In the genomic region with DNA sequence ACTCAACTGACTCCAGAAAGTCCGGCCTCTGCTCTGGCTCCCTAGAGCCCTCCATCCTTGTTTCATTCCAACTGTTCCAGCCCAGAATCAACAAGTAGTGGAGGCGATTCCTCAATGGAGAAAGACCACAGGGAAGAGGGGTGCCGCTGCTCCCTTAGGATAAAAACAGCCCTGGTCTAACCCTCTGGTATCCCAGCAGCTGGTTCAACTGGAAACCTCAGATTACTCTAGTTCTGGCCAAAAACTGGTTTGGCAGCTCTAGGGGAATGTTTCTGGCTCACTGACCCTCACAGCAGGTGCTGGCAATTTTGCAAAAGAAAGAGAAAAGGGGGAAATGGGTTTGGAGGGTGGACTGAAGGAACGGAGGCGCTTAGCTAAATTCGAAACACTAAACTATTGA, we compare ENCODE assay signal across 9 mouse cellular contexts. TPM values are rescaled to one million over a fixed set of nuclear protein-coding genes. Genes with fewer than 3 reads are reported as not detected.
DNase-seq lines count a peak whose midpoint lies in the region; ATAC-seq and TF ChIP-seq lines count a peak whose summit lies in the region.
"Had no signal": no experiment of that assay in that cellular context is flagged by ENCODE, and none has a peak within 500 bp of the region (broad histone marks: within the 10 kb centered on the region; RNA-seq: fewer than 3 reads in every experiment).

No protein-coding gene starts in this region.

- H3K9ac ChIP-seq in intestine, postnatal 0 days (ENCODE audit: low read depth, low read length): peak overlapping the region; percentile 86
- H3K9ac ChIP-seq in midbrain, embryonic 12.5 days (replicated peaks): peak overlapping the region; percentile 94

- no peaks in the 10 kb centered on the region for H3K9me3 ChIP-seq in intestine, postnatal 0 days (ENCODE audit: control insufficient read depth)
- no peaks in the 10 kb centered on the region for H3K9me3 ChIP-seq in midbrain, embryonic 12.5 days

- H3K36me3 ChIP-seq in intestine, postnatal 0 days (ENCODE audit: control insufficient read depth, insufficient read depth): no peaks in the 10 kb centered on the region
- H3K36me3 ChIP-seq in midbrain, embryonic 12.5 days: peaks cover 13% of the 10 kb centered on the region; the same call in 1 of the 2 replicates
- H3K36me3 ChIP-seq: G1E had no signal

- no peak overlapping the region for H3K27ac ChIP-seq in bone marrow, adult 2 months (ENCODE audit: control insufficient read depth, insufficient read depth, low read depth, low read length, poor library complexity)
- no peak overlapping the region; the same call in 1 of the 2 replicates for H3K27ac ChIP-seq in gastrocnemius, adult 2 months
- peak overlapping the region; percentile 80 for H3K27ac ChIP-seq in intestine, postnatal 0 days (ENCODE audit: low read depth, low read length)
- no peak overlapping the region; the same call in 1 of the 2 replicates for H3K27ac ChIP-seq in midbrain, embryonic 12.5 days (replicated peaks)

- no peak for TF ChIP-seq POLR2A in bone marrow, adult 2 months (IDR thresholded peaks at IDR 0.05; ENCODE audit: borderline replicate concordance, control insufficient read depth, low read depth, low read length)

- H3K27me3 ChIP-seq in intestine, postnatal 0 days (replicated peaks; ENCODE audit: control insufficient read depth, insufficient read depth, low read length): no peaks in the 10 kb centered on the region
- H3K27me3 ChIP-seq in midbrain, embryonic 12.5 days: no peaks in the 10 kb centered on the region

- WGBS in bone marrow, adult 2 months: under 1% methylated on average over 6 of the region's 6 CpGs
- 3% methylated on average over 6 of the region's 6 CpGs for WGBS in intestine, postnatal 0 days
- 0% methylated on average over 6 of the region's 6 CpGs for WGBS in midbrain, embryonic 12.5 days

- H3K4me1 ChIP-seq in bone marrow, adult 2 months (ENCODE audit: control insufficient read depth, insufficient read depth, low read length): no peaks in the 10 kb centered on the region
- H3K4me1 ChIP-seq in intestine, postnatal 0 days (replicated peaks; ENCODE audit: control insufficient read depth, insufficient read depth, low read length): peaks cover 9% of the 10 kb centered on the region
- peaks cover 31% of the 10 kb centered on the region for H3K4me1 ChIP-seq in midbrain, embryonic 12.5 days

- H3K4me2 ChIP-seq in intestine, postnatal 0 days (replicated peaks; ENCODE audit: low read depth): peak overlapping the region; percentile 93
- peak overlapping the region; percentile 84 for H3K4me2 ChIP-seq in midbrain, embryonic 12.5 days (replicated peaks)

- peak overlapping the region; percentile 60 for H3K4me3 ChIP-seq in bone marrow, adult 2 months (replicated peaks; ENCODE audit: control insufficient read depth, low read depth, low read length)
- H3K4me3 ChIP-seq in gastrocnemius, adult 2 months: peak overlapping the region; percentile 87
- peak overlapping the region; percentile 78 for H3K4me3 ChIP-seq in intestine, postnatal 0 days (ENCODE audit: low read depth, low read length)
- peak overlapping the region; percentile 89 for H3K4me3 ChIP-seq in midbrain, embryonic 12.5 days

- ATAC-seq in intestine, postnatal 0 days: no peak
- ATAC-seq in midbrain, embryonic 12.5 days (ENCODE audit: low FRiP score, low read depth): peak; percentile 20

- no peak for TF ChIP-seq CTCF in bone marrow, adult 2 months (IDR thresholded peaks at IDR 0.05; ENCODE audit: control insufficient read depth, insufficient read depth, low read length)
- no peak for TF ChIP-seq CTCF in gastrocnemius, adult 2 months (IDR thresholded peaks at IDR 0.05)
- no peak for TF ChIP-seq CTCF in intestine, postnatal 0 days (IDR thresholded peaks at IDR 0.05; ENCODE audit: low read depth)

- intact Hi-C loops in gastrocnemius, adult 2 months (cut with DNase I): no loop called here
- intact Hi-C loops in left cerebral cortex, postnatal 10 days (cut with DNase I): no loop called here

- DNase-seq in kidney, adult 18-20 months: peak; percentile 53
- DNase-seq in kidney, postnatal 10 days: no peak
- DNase-seq in gastrocnemius, adult 2 months: peak; percentile 22
- no peak for DNase-seq in left cerebral cortex, postnatal 10 days (ENCODE audit: extremely low spot score in 1 of 2, low spot score in 2 of 2)
- no peak for DNase-seq in right cerebral cortex, postnatal 4 days

RNA-seq across cellular contexts. Expression of a gene that starts 0.4 kb away (rescaled TPM):
- polyA plus RNA-seq in bone marrow, adult 2 months (2011; ENCODE audit: insufficient read depth, insufficient read length, low replicate concordance, missing spikeins): 3.1 and 6.1 TPM in 2 replicates
- under 1 TPM; 0.15 to 0.33 TPM for total RNA-seq in gastrocnemius, adult 2 months (2021)
- 26.7 and 28.0 TPM in 2 replicates for polyA plus RNA-seq in intestine, postnatal 0 days (2015; fragmentation: Nextera tagmentation; extraction: Ambion mirVana)
- polyA plus RNA-seq in midbrain, embryonic 12.5 days (2016; fragmentation: Nextera tagmentation; extraction: Ambion mirVana): 55.3 and 56.5 TPM in 2 replicates
- total RNA-seq in left cerebral cortex, postnatal 10 days (2021): 10 to 100 TPM; 18.4 to 20.6 TPM
- total RNA-seq: G1E had no signal
- polyA plus RNA-seq: G1E had no signal

Comparison
In these comparisons a context has a peak if more than half of its experiments do, and no peak if none do; other contexts are left out.
1. DNase-seq: peak in kidney, adult 18-20 months (single experiment) and gastrocnemius, adult 2 months (single experiment); none in kidney, postnatal 10 days (single experiment), left cerebral cortex, postnatal 10 days (0 of 2) and right cerebral cortex, postnatal 4 days (single experiment).
2. Peak in every context shown above with its lines, with median percentiles within 50 percentile points of each other: H3K4me3 ChIP-seq.